Mouse (Mus musculus) kidney, adult 2 months (tissue): ENCODE measurements around the gene Morc1.

Source experiments
- CTCF ChIP-seq: fragments of 200-500 bp; conservative IDR thresholded peaks from 2 replicates; pipeline ENCODE4 v1.5.1; 2011; ENCODE audit warnings: low read depth, mild to moderate bottlenecking, control low read depth, low read length, moderate library complexity, mixed read lengths; ENCODE audit not compliant: insufficient read depth, insufficient read length
- POLR2A ChIP-seq: fragments of 200-500 bp; IDR thresholded peaks from one replicate; pipeline ENCODE4 v1.6.1; 2011; ENCODE audit warnings: low read depth, low read length, control low read depth

DNA sequence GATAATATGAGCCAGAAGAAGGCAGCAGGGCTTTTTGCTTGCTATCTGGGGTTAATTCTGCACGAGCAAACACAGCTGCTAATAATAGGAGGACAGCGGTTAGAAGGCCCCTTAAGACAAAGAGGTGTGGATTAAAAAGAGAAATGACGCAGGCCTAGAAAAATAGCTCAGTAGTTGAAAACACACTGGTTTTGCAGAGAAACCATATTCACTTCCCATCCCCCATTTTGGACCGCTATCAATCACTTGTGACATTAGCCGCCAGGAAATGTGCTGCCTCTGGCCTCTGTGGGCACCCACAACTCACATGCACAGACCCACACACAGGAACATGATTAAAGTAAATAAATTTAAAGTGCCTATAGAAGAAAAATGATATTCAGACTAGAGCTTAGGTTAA is 240.7 kb downstream of the Morc1 start:
- no peak for TF ChIP-seq CTCF
- TF ChIP-seq POLR2A: no peak
